Comparison of ENCODE assay signal across 8 mouse cellular contexts in the genomic region with DNA sequence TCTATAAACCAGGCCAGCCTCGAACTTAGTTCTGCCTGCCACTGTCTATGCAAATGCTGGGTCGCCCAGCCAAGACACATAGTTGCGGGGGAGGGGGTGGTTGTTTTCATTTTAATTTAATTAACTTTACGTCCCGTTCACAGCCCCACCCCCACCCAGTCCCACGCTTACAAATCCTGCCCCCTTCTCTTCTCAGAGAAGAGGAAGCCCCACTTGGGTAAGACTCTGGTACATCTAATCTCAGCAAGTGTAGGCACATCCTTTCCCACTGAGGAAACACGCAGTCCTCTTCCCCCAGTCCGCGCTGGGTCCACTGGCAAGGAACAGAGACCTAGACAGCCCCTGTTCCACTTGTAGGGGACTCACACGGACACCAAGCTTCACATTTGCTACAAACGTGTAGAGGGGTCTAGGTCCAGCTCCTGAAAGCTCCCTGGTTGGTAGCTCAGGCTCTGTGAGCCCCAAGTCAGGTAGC. TPM values are rescaled to one million over a fixed set of nuclear protein-coding genes. Genes with fewer than 3 reads are reported as not detected.
A peak's percentile ranks its signal among the peaks of the same experiment; 100 is the strongest.
DNase-seq lines count a peak whose midpoint lies in the region; ATAC-seq and TF ChIP-seq lines count a peak whose summit lies in the region.

No protein-coding gene starts in this region.

- H3K36me3 ChIP-seq in thymus, adult 2 months (ENCODE audit: control insufficient read depth, insufficient read depth, low read length) = no peaks in the 10 kb centered on the region
- peaks cover 18% of the 10 kb centered on the region for H3K36me3 ChIP-seq in hindbrain, embryonic 13.5 days
- H3K36me3 ChIP-seq in liver, embryonic 16.5 days (ENCODE audit: control insufficient read depth, insufficient read depth) = 0 out of 2 replicates have a peak, but pooled peaks cover 4% of the 10 kb centered on the region
- 0 out of 2 replicates have a peak, but pooled peaks cover 2% of the 10 kb centered on the region for H3K36me3 ChIP-seq in small intestine, adult 2 months (ENCODE audit: control insufficient read depth, insufficient read depth, low read length)

- H3K4me3 ChIP-seq in thymus, adult 2 months (ENCODE audit: control insufficient read depth, insufficient read depth, low read length) = peak overlapping the region; percentile 63
- peak overlapping the region; percentile 78 for H3K4me3 ChIP-seq in hindbrain, embryonic 13.5 days
- peak overlapping the region; percentile 85 for H3K4me3 ChIP-seq in liver, embryonic 16.5 days (ENCODE audit: low read depth, low read length)
- H3K4me3 ChIP-seq in small intestine, adult 2 months (ENCODE audit: low read depth, low read length) = peak overlapping the region; percentile 83

- H3K4me1 ChIP-seq in thymus, adult 2 months (replicated peaks; ENCODE audit: control insufficient read depth, insufficient read depth, low read length) = peaks cover 17% of the 10 kb centered on the region
- peaks cover 23% of the 10 kb centered on the region for H3K4me1 ChIP-seq in hindbrain, embryonic 13.5 days (replicated peaks)
- peaks cover 18% of the 10 kb centered on the region for H3K4me1 ChIP-seq in liver, embryonic 16.5 days (ENCODE audit: control insufficient read depth, low read depth, low read length)
- peaks cover 6% of the 10 kb centered on the region; the same call in 1 of the 2 replicates for H3K4me1 ChIP-seq in small intestine, adult 2 months (ENCODE audit: control insufficient read depth, insufficient read depth, insufficient read length, low read length)

- H3K4me2 ChIP-seq in hindbrain, embryonic 13.5 days = peak overlapping the region; percentile 70
- peak overlapping the region; percentile 98 for H3K4me2 ChIP-seq in liver, embryonic 16.5 days (ENCODE audit: low read depth, low read length)

- 11% methylated on average over 11 of the region's 11 CpGs for WGBS in thymus, adult 2 months
- 6% methylated on average over 11 of the region's 11 CpGs for WGBS in hindbrain, embryonic 13.5 days
- WGBS in liver, embryonic 16.5 days (ENCODE audit: insufficient replicate concordance) = 7% methylated on average over 11 of the region's 11 CpGs
- 9% methylated on average over 11 of the region's 11 CpGs for WGBS in small intestine, adult 2 months

- no peak for TF ChIP-seq POLR2A in thymus, adult 2 months (IDR thresholded peaks at IDR 0.05; ENCODE audit: control insufficient read depth, extremely low read depth, insufficient read depth, low read length, poor library complexity)
- TF ChIP-seq POLR2A in small intestine, adult 2 months (IDR thresholded peaks at IDR 0.05; ENCODE audit: low read depth, low read length) = no peak

- no peaks in the 10 kb centered on the region for H3K27me3 ChIP-seq in thymus, adult 2 months (ENCODE audit: control insufficient read depth, insufficient read depth, low read length)
- H3K27me3 ChIP-seq in hindbrain, embryonic 13.5 days = no peaks in the 10 kb centered on the region
- H3K27me3 ChIP-seq in liver, embryonic 16.5 days (ENCODE audit: control insufficient read depth, insufficient read depth, low read depth, low read length) = no peaks in the 10 kb centered on the region
- H3K27me3 ChIP-seq in small intestine, adult 2 months (ENCODE audit: control insufficient read depth, insufficient read depth, low read length) = no peaks in the 10 kb centered on the region

- H3K27ac ChIP-seq in thymus, adult 2 months (ENCODE audit: control insufficient read depth, insufficient read depth, low read length) = peak overlapping the region; percentile 75
- peak overlapping the region; percentile 95 for H3K27ac ChIP-seq in hindbrain, embryonic 13.5 days
- peak overlapping the region; percentile 81 for H3K27ac ChIP-seq in liver, embryonic 16.5 days (ENCODE audit: low read length)
- H3K27ac ChIP-seq in small intestine, adult 2 months (ENCODE audit: insufficient read depth, low read depth, low read length) = peak overlapping the region; percentile 84

- H3K9ac ChIP-seq in hindbrain, embryonic 13.5 days = peak overlapping the region; percentile 93
- peak overlapping the region; percentile 83 for H3K9ac ChIP-seq in liver, embryonic 16.5 days (ENCODE audit: low read depth, low read length)

- peak; percentile 48 for DNase-seq in cerebellum, adult 9-10 months
- no peak for DNase-seq in cerebellum, postnatal 36 days
- no peak for DNase-seq in thymus, adult 2 months
- no peak for DNase-seq in thymus, postnatal 0 days (ENCODE audit: low spot score)
- DNase-seq in adrenal gland, postnatal 10 days = no peak

- no peaks in the 10 kb centered on the region for H3K9me3 ChIP-seq in hindbrain, embryonic 13.5 days
- no peaks in the 10 kb centered on the region for H3K9me3 ChIP-seq in liver, embryonic 16.5 days (replicated peaks; ENCODE audit: control insufficient read depth, low read length)

- TF ChIP-seq CTCF in thymus, adult 2 months (IDR thresholded peaks at IDR 0.05; ENCODE audit: borderline replicate concordance, control insufficient read depth, extremely low read depth, insufficient read depth, low read length, poor library complexity) = no peak
- no peak; the same call in 1 of the 2 replicates for TF ChIP-seq CTCF in small intestine, adult 2 months (IDR thresholded peaks at IDR 0.05; ENCODE audit: extremely low read depth, insufficient read length, insufficient replicate concordance, low read depth, low read length)

- ATAC-seq in hindbrain, embryonic 13.5 days (ENCODE audit: low FRiP score) = peak; percentile 76
- ATAC-seq in liver, embryonic 16.5 days (ENCODE audit: low read depth) = peak; percentile 3

RNA-seq across cellular contexts. Expression of a gene that starts 0.5 kb away (rescaled TPM):
- polyA plus RNA-seq in thymus, adult 2 months (2012; rRNA removed) = 49.9 and 51.5 TPM in 2 replicates
- polyA plus RNA-seq in thymus, postnatal 0 days (2015; fragmentation: Nextera tagmentation; extraction: Ambion mirVana) = 119 TPM in 2 replicates
- 196 and 203 TPM in 2 replicates for polyA plus RNA-seq in hindbrain, embryonic 13.5 days (2015; fragmentation: Nextera tagmentation; extraction: Ambion mirVana)
- 27.5 and 31.5 TPM in 2 replicates for polyA plus RNA-seq in liver, embryonic 16.5 days (2015; fragmentation: Nextera tagmentation; extraction: Ambion mirVana)
- polyA plus RNA-seq in small intestine, adult 2 months (2012; rRNA removed) = 7.3 and 11.5 TPM in 2 replicates
- total RNA-seq in adrenal gland, postnatal 10 days (2021) = 10 to 100 TPM; 35.1 to 37.1 TPM

RNA-seq across cellular contexts. Expression of a gene that starts 6.1 kb away (rescaled TPM):
- 56.9 and 67.7 TPM in 2 replicates for polyA plus RNA-seq in thymus, adult 2 months (2012; rRNA removed)
- polyA plus RNA-seq in thymus, postnatal 0 days (2015; fragmentation: Nextera tagmentation; extraction: Ambion mirVana) = 86.1 and 87.7 TPM in 2 replicates
- polyA plus RNA-seq in hindbrain, embryonic 13.5 days (2015; fragmentation: Nextera tagmentation; extraction: Ambion mirVana) = 36.9 and 38.2 TPM in 2 replicates
- 20.1 and 30.8 TPM in 2 replicates for polyA plus RNA-seq in liver, embryonic 16.5 days (2015; fragmentation: Nextera tagmentation; extraction: Ambion mirVana)
- 27.1 and 30.6 TPM in 2 replicates for polyA plus RNA-seq in small intestine, adult 2 months (2012; rRNA removed)
- total RNA-seq in adrenal gland, postnatal 10 days (2021) = 10 to 100 TPM; 38.1 to 43.4 TPM
